Mouse (Mus musculus): ENCODE results near the gene Tmem80.

DNA sequence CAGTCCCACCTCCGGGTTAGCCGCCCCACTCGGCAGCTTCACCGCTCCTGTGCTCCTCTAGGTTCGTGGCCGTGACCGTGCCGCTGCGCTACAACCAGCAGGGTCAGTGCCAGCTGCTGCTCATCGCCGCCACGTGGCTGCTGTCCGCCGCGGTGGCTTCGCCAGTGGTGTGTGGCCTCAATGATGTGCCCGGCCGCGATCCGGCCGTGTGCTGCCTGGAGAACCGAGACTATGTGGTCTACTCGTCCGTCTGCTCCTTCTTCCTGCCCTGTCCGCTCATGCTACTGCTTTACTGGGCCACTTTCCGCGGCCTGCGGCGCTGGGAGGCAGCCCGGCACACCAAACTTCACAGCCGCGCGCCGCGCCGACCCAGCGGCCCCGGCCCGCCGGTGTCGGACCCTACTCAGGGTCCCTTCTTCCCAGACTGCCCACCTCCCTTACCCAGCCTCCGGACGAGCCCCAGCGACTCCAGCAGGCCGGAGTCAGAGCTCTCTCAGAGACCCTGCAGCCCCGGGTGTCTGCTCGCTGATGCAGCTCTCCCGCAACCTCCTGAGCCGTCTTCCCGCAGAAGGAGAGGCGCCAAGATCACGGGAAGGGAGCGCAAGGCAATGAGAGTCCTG, 33.6 kb upstream of the Tmem80 start:
- TF ChIP-seq CTCF (IDR thresholded peaks at IDR 0.05; ENCODE audit: extremely low read depth, insufficient read depth, insufficient read length, insufficient replicate concordance) (no peak), POLR2A (IDR thresholded peaks at IDR 0.05; ENCODE audit: low read depth, low read length) (no peak)
